Mouse (Mus musculus): ENCODE measurements around the gene Slc35a3.

GRCm38 (mm10) chr3:116713031-116713430, 400 bp upstream of the Slc35a3 start:
- TF ChIP-seq CTCF (IDR thresholded peaks at IDR 0.05; ENCODE audit: control insufficient read depth, insufficient read depth, insufficient replicate concordance, low read depth, low read length) = no peak
- TF ChIP-seq POLR2A (IDR thresholded peaks at IDR 0.05; ENCODE audit: control insufficient read depth, low read depth, low read length) = no peak

Data from testis, adult 2 months (tissue).